Mouse (Mus musculus): Measurements from ENCODE around the gene Slbp. TPM values are rescaled to one million over a fixed set of nuclear protein-coding genes. Genes with fewer than 3 reads are reported as not detected.

Gene Slbp
- polyA plus RNA-seq (2015; fragmentation: Nextera tagmentation; extraction: Ambion mirVana) = 113 and 132 TPM in 2 replicates

DNA sequence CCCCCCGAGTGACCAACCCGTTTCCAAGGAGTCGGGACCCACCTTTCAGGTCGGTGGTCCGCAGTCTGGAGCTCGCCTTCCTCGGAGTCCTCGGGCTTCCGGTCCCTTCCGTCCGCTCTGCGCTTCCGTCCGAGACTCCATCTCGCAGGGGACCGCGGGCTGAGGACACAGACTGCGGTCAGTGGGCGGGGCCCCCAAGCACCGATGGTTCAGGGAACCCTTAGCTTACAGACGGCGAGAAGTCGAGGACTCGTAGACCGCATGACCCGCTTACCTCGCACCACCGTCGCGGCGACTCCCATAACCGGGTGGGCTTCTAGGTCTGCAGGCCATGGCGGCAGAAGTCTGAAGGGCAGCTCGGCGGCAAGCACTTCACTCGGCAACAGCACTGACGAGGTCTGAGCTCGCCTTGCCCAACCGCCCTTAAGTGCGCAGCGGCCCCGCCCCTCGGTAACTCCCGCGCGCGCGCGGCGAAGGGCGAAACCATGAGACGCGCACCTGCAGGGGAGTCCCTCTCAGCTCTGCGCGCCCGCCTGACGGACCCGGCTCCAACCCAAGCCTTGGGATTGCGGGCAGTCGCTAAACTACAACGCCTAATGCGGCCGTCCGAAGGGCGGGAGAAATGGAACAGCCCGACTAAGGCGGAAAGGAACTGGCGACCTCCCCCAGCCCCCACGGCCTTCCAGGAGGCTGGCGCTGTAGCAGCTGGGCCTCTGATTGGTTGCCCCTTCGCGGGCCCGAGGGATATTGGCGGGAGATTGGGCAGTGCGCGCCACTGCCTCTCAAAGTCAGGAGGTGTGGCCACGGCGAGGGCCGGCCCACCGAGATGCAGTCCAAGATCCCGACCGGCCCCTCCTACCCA, at the start of gene Slbp:
Gene Slbp (minus strand): TSS at position 654 of the 862 bp plus-strand sequence.
- H3K27ac ChIP-seq (replicated peaks) = peak within 1 kb of the TSS; percentile 97
- H3K27me3 ChIP-seq = no peaks in the 10 kb centered on the region
- H3K9me3 ChIP-seq = no peaks in the 10 kb centered on the region
- peak; percentile 96 for ATAC-seq (ENCODE audit: low read depth)
- peak within 1 kb of the TSS; percentile 71 for H3K4me2 ChIP-seq
- WGBS = under 1% methylated on average over 82 of the region's 82 CpGs
- peak within 1 kb of the TSS; percentile 85 for H3K9ac ChIP-seq
- H3K4me3 ChIP-seq = peak within 1 kb of the TSS; percentile 84
- H3K36me3 ChIP-seq = peaks cover 45% of the 10 kb centered on the region
- H3K4me1 ChIP-seq (replicated peaks) = peaks cover 46% of the 10 kb centered on the region

DNA sequence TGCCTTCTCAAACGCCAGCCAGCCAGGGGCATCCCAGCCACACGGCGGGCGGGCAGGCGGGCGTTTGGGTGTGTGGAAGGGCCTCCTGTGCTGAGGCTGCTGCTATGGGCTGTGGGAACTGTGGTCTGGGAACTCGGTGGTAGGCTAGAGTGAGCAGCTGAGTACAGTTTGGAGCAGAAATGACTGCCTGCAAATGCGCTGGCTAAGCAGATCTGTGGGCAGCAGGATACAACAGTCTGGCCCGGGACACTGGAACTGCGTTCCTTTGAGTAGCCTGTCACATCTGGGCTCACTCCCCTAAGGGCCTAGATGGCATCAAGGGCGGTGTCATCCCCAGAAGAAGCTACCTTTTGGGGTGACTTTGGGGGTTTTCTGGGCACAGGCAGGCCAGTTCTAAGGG, 49.5 kb upstream of the Slbp start:
- peaks cover 82% of the 10 kb centered on the region for H3K4me1 ChIP-seq (replicated peaks)
- H3K27me3 ChIP-seq = peaks cover 25% of the 10 kb centered on the region
- no peak for ATAC-seq (ENCODE audit: low read depth)
- no peak overlapping the region for H3K9ac ChIP-seq
- 79% methylated on average over 11 of the region's 11 CpGs for WGBS
- no peaks in the 10 kb centered on the region for H3K36me3 ChIP-seq
- H3K4me2 ChIP-seq = no peak overlapping the region
- H3K4me3 ChIP-seq = no peak overlapping the region
- no peaks in the 10 kb centered on the region for H3K9me3 ChIP-seq
- no peak overlapping the region for H3K27ac ChIP-seq (replicated peaks)

DNA sequence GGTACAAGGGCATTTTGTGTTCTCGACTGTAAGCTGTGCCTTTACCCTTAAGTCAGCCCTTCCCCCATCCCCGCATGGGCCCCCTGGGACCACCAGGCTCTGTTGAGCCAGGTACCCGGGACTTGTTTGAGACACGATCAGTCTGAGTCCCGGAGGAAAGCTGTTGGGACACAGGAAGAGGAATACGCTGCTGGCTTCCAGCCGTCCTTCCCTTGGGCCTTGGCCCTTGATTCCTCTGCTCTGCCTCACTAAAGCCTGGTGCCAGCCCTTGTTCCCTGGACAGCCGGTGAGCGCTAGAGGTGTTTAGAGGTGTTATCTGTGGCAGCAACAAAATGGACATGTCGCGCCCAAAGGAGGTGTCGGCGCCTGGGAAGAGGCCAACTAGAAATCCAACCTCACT, 47.6 kb upstream of the Slbp start:
- H3K4me3 ChIP-seq = no peak overlapping the region
- H3K27me3 ChIP-seq = peaks cover 44% of the 10 kb centered on the region
- no peak overlapping the region for H3K4me2 ChIP-seq
- no peaks in the 10 kb centered on the region for H3K36me3 ChIP-seq
- no peaks in the 10 kb centered on the region for H3K9me3 ChIP-seq
- peaks cover 84% of the 10 kb centered on the region for H3K4me1 ChIP-seq (replicated peaks)
- no peak for ATAC-seq (ENCODE audit: low read depth)
- no peak overlapping the region; the same call in 1 of the 2 replicates for H3K9ac ChIP-seq
- 56% methylated on average over 13 of the region's 13 CpGs for WGBS
- H3K27ac ChIP-seq (replicated peaks) = no peak overlapping the region

DNA sequence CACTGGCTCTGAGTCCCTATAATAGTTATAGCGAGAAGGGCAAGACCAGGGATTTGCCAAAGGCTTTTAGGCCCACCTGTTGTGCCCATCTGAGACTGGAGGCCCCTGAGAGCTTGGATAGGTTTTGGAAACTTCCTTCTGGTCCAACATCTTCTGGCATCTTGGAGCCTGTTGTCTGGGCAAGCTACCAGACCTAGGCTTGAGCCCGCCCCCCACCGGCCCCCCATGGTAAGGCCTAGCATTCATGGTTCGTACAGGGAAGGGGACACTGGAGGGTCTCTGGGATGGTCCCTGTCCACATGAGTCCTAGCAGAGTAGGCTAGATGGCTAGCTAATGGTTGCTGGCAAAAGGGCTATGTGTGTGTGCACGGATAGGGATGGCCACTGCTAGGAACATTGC, 46.3 kb upstream of the Slbp start:
- Histone ChIP-seq H3K9me3 (no peaks in the 10 kb centered on the region), H3K4me2 (no peak overlapping the region), H3K36me3 (no peaks in the 10 kb centered on the region), H3K4me1 (replicated peaks) (peaks cover 83% of the 10 kb centered on the region), H3K27ac (replicated peaks) (peak overlapping the region; percentile 53; the same call in 1 of the 2 replicates), H3K4me3 (no peak overlapping the region), H3K27me3 (peaks cover 56% of the 10 kb centered on the region), H3K9ac (no peak overlapping the region)
- WGBS = 76% methylated on average over 5 of the region's 5 CpGs
- ATAC-seq (ENCODE audit: low read depth) = no peak

DNA sequence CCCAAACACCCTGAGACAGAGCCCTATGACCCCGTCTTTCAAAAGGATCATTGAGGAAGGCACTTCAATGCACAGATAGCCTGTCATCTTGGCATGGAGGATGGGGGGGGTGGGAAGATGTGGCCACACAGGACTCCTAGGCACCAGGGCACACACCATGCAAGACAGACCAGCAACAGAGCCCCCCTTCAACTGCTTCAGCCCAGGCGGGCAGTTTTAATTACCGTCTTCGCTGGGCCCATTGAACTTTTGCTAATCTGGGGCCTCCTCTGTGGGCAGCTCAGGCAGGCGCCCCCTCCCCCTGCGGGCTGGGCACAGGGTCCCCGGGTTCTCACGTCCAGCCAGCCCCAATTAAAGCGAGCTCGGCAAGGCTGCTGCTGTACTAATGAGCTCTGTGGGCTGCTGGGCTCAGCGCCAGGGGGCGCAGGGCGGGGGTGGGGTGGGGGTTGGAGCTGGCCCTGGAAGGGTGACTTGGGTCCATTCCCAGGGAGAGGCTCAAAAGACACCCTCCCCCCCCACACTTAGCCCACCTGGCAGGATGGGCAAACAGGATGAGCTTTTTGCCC, 45.7 kb upstream of the Slbp start:
- Histone ChIP-seq H3K4me2 (no peak overlapping the region), H3K27ac (replicated peaks) (peak overlapping the region; percentile 53), H3K4me1 (replicated peaks) (peaks cover 87% of the 10 kb centered on the region), H3K4me3 (no peak overlapping the region), H3K27me3 (peaks cover 61% of the 10 kb centered on the region), H3K36me3 (no peaks in the 10 kb centered on the region), H3K9me3 (no peaks in the 10 kb centered on the region), H3K9ac (peak overlapping the region; percentile 22; the same call in 1 of the 2 replicates)
- WGBS = 16% methylated on average over 13 of the region's 13 CpGs
- peak; percentile 34; the same call in 1 of the 2 replicates for ATAC-seq (ENCODE audit: low read depth)

DNA sequence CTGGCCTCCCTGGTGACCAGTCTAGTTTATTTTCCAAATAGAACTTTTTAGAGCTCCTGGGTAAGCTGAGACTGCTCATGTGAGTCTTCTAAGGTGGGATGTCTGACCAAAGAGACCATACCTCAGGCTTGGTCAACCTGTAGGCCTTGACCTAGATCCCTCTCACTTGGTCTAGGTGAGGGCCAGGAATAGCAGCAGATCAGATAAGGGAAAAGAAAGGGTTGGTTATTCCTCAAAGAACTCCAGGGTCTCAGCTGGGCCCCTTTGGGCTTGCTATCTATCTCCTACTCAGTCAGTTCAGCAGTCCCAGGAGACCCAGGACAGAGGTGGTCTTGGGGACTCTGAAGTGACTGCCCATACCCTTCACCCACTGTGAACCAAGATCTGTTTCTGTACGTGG, 45.2 kb upstream of the Slbp start:
- Histone ChIP-seq H3K4me2 (no peak overlapping the region), H3K9me3 (no peaks in the 10 kb centered on the region), H3K4me3 (no peak overlapping the region), H3K4me1 (replicated peaks) (peaks cover 91% of the 10 kb centered on the region), H3K36me3 (no peaks in the 10 kb centered on the region), H3K27ac (replicated peaks) (peak overlapping the region; percentile 49), H3K27me3 (peaks cover 66% of the 10 kb centered on the region), H3K9ac (no peak overlapping the region)
- no peak for ATAC-seq (ENCODE audit: low read depth)
- 37% methylated on average over 1 of the region's 1 CpGs for WGBS

DNA sequence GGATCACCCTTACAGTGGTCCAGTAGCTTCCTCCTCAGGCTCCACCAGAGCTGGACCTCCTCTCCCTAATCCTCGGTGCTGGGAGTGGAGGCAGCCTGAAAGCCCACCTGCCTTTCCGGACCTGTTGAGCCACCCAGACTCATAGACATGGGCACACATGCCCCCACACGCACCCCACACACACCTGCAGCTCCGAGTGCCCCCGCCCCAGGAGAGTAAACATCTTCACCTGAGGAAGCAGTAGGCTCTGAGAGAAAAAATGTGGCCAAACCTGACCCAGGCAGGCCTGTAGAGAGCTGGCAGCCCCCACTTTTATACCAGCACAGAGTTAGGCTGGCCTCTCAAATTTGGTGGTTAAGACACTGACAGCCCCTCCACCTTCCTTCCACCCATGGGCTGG, 44.1 kb upstream of the Slbp start:
- no peaks in the 10 kb centered on the region for H3K9me3 ChIP-seq
- no peak for ATAC-seq (ENCODE audit: low read depth)
- H3K27ac ChIP-seq (replicated peaks) = no peak overlapping the region
- no peak overlapping the region for H3K4me3 ChIP-seq
- H3K9ac ChIP-seq = no peak overlapping the region
- H3K4me2 ChIP-seq = no peak overlapping the region
- no peaks in the 10 kb centered on the region for H3K36me3 ChIP-seq
- H3K4me1 ChIP-seq (replicated peaks) = peaks cover 90% of the 10 kb centered on the region
- WGBS = 59% methylated on average over 5 of the region's 5 CpGs
- peaks cover 69% of the 10 kb centered on the region for H3K27me3 ChIP-seq

DNA sequence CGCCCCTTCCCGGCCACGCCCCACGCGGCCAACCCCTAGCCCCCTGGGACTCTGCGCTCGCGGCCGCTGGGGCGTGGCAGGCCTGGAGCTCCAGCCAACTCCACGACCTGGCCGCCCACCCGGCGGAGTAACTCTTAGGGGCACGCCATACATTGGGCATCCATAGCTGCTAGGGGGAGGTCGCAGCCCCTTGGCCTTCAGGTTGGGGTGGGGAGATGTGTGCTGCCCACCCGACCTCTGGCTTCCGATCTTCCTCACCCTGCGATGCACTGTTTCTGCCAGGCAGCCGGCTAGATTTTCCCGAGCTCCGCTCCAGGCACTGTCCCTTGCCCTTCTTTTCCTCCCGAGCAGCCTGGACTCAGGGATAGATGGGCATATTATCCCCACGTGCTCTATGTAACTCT, 43.3 kb upstream of the Slbp start:
- Histone ChIP-seq H3K4me3 (peak overlapping the region; percentile 45), H3K36me3 (no peaks in the 10 kb centered on the region), H3K4me2 (peak overlapping the region; percentile 80), H3K9me3 (no peaks in the 10 kb centered on the region), H3K9ac (peak overlapping the region; percentile 68), H3K27me3 (peaks cover 73% of the 10 kb centered on the region), H3K27ac (replicated peaks) (peak overlapping the region; percentile 68), H3K4me1 (replicated peaks) (peaks cover 91% of the 10 kb centered on the region)
- ATAC-seq (ENCODE audit: low read depth) = 0 out of 2 replicates have a peak, but pooled peaks have one; percentile 1
- WGBS = 2% methylated on average over 24 of the region's 24 CpGs

DNA sequence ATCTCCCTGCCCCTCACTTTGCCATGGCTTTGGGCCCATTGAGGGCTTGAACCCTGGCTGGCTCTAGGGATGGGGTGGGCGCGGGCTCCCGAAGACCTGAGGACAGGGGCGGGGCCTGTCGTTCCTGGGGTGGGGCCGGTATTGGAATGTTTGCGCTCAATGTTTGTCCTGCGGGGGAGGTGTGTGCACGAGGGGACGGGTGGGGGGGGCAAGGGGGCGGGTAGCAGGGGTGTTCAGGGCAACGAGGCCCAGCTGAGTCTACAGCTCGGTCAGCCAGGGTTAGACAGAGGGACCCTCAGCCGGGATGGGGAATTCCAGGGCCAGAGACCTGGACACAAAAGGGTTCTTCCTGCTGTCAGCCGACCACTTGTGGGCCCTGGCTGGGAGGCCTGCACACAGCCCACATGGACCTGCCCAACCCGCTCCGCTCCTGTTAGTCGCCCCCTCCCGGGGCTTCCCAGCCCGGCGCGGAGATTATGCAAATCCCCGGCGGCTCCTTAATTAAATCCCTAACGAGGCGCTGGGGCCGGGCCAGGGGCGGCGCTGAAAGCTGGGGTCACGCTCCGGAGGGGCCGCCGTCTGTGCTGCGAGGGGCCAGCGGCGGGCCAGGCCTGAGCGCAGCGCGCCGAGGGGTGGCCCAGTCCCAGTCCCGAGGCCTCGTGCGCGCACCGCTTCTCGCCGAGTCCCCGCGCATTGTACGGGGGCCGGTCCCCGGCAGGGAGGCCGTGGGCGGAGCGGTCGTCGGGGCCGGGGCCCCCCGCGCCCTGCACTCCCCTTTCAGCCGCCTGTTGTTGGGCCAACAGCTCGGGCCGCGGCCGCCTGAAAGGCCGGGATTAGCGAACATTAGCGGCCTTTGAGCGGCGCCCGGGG, 42.7 kb upstream of the Slbp start:
- 2% methylated on average over 52 of the region's 71 CpGs for WGBS
- Histone ChIP-seq H3K27me3 (peaks cover 79% of the 10 kb centered on the region), H3K9me3 (no peaks in the 10 kb centered on the region), H3K36me3 (no peaks in the 10 kb centered on the region), H3K4me1 (replicated peaks) (peaks cover 91% of the 10 kb centered on the region), H3K27ac (replicated peaks) (peak overlapping the region; percentile 68), H3K4me3 (peak overlapping the region; percentile 45), H3K4me2 (peak overlapping the region; percentile 80), H3K9ac (peak overlapping the region; percentile 68)
- peak; percentile 57 for ATAC-seq (ENCODE audit: low read depth)

DNA sequence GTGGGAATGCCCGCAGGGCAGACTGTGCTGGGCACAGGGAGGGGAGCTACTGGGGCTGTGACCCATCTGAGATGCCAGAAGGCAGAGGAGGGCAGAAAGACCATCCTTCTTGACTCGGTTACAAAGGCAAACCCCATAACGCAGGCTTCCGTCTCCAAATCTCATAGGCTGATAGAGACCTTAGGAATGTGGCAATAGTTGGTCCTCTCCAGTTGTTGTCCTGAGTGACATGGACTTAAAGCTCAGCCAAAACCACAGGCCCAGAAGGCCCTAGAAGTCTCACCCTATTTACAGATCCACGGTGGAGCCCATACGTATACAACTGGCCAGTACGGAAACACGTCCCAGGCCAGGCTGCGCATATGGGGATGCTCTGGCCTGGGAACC, 42.1 kb upstream of the Slbp start:
- H3K27ac ChIP-seq (replicated peaks) = peak overlapping the region; percentile 68

DNA sequence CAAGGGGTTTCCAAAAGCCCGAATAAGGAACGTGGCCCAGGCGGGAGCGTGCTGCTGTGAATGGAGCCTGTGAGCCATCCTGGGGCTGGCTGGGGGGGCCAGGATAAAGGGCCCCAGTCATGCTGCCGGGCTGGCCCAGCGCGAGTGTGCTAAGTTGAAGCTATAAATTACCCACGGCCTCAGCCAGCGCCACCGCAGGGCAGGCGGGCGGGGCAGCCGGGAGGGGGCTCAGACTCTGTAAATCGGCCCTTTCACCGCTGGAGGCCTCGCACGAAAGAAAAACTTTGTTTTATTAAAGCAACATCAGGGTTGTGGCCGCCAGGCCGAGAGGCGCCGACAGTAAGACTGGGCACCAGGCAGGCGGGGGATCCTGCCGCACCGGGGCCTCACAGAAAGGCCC, 40.0 kb upstream of the Slbp start:
- H3K4me3 ChIP-seq = 0 out of 2 replicates have a peak overlapping the region, but pooled peaks have one; percentile 4
- 1% methylated on average over 24 of the region's 24 CpGs for WGBS
- ATAC-seq (ENCODE audit: low read depth) = peak; percentile 21
- H3K27ac ChIP-seq (replicated peaks) = peak overlapping the region; percentile 86
- H3K9ac ChIP-seq = peak overlapping the region; percentile 34
- H3K36me3 ChIP-seq = no peaks in the 10 kb centered on the region
- H3K4me1 ChIP-seq (replicated peaks) = peaks cover 91% of the 10 kb centered on the region
- H3K9me3 ChIP-seq = no peaks in the 10 kb centered on the region
- peaks cover 83% of the 10 kb centered on the region for H3K27me3 ChIP-seq
- H3K4me2 ChIP-seq = peak overlapping the region; percentile 27; the same call in 1 of the 2 replicates

More for the DNA sequence above, 42.1 kb upstream of the Slbp start:
- Histone ChIP-seq H3K4me1 (replicated peaks) (peaks cover 91% of the 10 kb centered on the region), H3K9me3 (no peaks in the 10 kb centered on the region), H3K4me3 (no peak overlapping the region), H3K36me3 (no peaks in the 10 kb centered on the region), H3K27me3 (peaks cover 85% of the 10 kb centered on the region), H3K9ac (0 out of 2 replicates have a peak overlapping the region, but pooled peaks have one; percentile 68), H3K4me2 (no peak overlapping the region)
- no peak for ATAC-seq (ENCODE audit: low read depth)
- 54% methylated on average over 9 of the region's 9 CpGs for WGBS
